Mouse (Mus musculus) testis, postnatal 10 days (tissue): ENCODE results near the gene Cux1.

Source experiments
- DNase-seq: peaks from one replicate; pipeline ENCODE4 v3.0.0; 2021; ENCODE audit warnings: low spot score

The Cux1 gene

DNA sequence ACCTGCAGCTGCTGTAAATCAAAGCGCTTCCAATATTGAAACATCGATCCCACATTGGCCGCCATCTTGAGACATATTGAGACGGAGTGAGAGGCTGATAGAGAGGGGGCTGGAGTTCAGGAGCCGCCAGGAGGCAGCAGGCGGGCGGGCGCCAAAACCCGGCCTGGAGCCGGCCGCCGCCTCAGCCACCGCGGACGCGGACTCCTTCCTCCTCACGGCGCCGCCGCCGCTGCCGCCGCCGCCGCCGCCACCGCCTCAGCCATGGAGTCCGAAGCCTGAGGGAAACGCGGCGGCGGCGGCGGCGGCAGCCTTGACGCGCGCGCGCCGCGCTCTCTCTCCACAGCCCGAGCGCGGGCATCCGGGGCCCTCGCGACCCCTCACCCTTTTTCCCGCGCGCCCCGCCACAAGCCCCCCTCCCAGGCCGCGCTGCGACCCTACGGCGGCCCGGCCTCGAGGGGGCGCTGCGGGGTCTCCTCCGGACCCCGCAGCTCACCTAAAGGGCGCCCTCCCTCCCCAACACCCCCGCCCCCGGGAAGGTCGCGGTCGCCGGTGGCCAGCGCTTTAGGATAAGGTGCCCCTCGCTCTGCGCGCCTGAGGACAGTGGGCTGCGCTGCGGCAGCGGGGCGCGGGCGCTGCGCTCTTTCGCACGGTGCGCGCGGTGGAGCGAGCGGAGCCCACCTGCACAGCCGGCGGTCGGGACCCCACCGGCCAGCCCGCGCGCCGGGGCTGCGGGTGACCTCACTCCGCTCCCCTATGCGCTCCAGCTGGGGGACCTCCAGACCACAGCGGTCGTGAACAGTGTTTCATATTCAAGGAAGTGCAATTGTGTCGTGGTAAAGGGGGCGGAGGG, at the start of gene Cux1:
Gene Cux1, minus strand, starts transcription at position 315 of the 850 bp plus-strand sequence.
- peak; percentile 88 for DNase-seq

DNA sequence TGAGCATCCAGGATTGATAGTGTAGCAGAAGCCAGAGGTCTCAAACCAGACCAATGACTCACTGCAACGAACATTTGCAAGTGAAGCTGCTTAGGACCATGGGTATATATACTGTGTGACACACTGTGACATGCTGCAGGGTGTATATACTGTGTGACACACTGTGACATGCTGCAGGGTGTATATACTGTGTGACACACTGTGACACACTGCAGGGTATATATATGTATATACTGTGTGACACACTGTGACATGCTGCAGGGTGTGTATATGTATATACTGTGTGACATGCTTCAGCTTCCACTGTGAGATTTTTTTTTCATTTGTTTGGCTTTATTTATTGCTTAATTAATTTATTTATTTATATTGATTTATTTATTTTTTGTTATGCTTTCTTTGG, 45.1 kb upstream of the Cux1 start:
- no peak for DNase-seq

DNA sequence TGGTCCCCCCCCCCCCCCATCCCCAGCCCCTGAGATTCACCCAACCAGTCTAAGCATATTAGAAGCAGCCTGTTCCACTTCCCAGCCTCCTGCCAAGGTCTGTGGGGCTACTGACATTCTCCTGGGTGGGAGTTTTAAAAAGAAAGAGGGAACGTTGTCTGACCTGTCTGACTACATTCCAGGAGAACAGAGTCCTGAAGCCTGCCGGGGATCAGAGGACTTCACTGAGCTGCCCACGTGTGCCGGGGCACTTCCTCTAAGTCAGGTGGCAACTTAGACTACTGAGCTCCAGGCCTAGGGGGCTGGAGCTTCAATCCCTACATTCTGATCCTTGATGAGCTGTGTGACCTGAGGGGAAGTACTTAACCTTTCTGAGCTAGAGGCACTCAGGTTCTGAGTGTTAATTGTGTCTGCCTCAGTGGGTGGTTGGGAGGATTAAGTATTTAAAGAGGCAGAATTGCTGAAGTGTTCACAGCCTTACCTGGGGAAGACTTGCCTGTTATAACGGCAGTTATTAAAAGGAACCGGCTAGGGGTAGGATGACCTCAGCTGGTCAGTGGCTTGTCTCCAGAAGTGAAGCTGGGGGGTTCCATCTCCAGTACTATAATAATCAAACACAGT, 41.6 kb upstream of the Cux1 start:
- no peak for DNase-seq

DNA sequence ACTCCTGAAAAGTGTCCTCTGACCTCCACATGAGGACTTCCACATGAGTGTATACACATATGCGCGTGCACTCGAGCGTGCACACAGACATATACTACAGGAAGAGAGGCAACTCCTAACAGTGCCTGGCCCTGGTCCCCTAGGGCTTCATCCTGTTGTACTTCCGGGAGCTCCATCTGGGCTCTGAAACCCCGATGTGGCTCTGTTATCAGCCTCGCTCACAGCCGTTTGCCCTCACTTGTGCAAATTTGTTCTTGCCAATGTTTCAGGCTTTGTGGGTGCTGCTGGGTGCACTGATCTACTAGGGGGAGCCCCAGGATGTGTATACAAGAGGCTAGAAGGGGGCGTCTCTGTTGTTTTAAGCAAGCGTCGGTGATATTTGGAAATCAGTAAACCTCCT, 37.9 kb upstream of the Cux1 start:
- DNase-seq, result no peak

DNA sequence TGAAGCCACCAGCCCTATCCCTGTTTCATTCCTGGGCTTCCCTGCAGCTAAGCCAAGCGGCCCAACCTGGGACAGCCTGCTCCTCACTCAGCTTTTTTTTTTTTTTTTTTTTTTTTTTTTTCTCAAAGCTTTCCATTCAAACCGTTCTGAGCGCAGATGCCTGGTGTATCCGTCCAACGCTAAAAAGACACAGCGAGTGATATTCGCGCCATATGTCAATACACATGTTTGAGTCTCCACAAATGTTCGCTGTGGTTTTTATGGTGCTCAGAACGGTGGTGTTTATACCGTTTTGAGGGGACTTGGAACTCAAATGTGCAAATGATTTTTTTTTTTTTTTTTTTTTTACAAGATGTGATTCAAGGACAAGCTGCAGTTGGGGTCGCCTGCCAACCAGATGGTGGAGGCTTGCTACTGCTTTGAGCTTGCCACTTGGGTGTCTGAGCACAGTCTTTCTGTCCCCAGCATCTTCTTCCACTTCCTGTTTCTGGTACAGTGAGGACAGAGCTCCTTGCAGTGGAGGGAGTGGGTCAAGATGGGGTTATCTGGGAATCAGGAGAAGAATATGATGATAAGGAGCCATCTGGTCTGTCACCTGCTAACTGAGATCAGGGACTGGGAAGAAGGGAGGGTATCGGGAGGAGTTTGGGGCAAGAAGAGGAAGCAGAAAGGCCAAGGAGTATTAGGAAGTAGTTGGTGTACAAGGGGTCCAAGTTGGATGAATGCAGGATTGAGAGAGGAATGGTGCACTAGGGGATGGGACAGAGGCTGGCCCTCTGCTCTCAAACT, 36.1 kb upstream of the Cux1 start:
- DNase-seq, result no peak

DNA sequence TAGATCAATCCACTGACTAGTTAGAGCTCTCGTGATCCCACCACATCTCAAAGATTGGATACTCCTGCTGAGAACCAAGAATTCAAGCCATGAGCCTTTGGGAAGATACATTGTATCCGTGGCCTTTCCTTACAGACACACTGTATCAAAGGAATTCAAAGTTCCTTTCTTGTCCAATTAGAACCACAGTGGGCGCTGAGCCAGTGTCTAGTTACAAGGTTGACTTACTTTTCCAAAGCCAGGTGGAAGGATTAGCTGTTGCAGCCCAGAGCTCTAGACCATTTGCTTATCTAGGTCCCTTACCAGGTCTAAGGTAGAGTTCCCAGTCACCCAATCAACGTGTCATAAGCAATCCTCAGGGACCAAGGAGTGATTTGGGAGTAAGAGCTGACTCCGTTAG, 33.2 kb upstream of the Cux1 start:
- peak; percentile 83 for DNase-seq

DNA sequence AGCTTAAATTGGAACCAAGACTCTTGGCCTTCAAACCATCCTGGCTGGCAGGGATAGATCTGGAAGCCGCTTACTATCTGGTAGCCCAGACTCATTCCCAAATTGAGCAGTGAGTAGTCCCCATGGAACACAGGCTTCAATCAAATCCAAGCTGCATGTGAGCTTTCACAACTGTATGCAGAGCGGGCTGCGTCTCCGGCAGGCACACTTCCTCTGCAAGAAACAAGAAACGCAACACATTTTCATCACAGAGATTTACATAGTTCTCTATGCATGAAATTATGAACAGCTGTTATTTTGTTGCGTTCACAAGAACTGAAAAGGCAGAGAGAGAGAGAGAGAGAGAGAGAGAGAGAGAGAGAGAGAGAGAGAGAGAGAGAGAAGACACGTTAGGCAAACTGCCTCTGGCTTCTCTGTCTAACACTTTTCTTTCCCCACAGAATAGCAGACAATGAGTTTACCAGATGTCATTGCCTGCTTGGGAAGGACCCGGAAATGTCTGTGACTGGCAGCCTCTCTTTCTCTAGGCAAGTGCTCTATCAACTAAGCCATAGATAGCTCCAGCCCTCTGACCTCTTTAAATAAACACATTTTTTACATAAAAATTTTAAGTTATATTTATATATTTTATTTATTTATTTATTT, 27.7 kb upstream of the Cux1 start:
- no peak for DNase-seq

DNA sequence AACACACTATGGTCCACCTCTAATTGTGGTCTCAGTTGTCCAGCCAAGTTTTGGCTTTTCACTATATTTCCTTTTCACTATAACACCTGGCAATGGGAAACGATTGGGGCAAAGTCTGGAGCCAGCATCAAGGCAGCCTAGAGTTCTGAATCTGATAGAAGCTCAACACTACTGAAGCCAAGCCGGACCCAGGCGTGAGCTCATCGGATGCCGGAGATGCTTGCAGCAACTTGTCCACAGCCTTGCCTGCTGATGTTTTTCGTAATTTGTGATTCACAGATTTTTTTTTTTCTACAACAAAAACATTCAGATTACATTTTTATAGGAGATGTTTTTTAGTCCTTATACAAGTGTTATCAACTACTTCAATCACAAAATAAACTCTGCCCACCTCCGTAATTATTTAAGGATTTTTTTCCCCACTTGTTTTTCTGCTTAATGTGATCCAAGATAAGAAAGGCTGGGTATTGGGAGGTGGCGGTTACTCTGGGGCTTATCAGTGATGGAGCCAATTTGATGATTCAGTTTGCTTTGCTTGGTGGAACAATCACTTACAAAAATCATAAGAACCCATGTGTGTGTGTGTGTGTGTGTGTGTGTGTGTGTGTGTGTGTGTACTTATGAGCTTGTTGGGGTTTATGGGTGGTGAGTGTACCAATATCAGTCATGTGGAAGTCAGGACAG, 24.7 kb upstream of the Cux1 start:
- DNase-seq, result no peak

DNA sequence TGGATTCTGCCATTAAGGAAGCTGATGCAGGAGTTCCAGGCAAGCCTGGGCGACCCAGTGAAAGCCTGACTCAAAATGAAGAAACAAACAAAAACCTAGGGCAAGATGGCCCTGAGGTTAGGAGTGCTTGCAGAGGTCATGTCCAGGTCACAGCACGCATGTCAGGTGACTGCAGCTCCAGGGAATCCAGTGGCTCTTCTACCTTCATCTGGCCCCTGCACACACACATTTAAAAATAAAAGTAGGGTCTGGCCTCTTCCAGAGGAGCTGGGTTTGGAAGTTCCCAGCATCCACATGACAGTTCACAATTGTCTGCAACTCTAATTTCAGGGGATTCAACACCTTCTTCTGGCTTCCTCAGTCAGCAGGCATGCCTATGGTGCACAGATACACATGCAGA, 21.7 kb upstream of the Cux1 start:
- DNase-seq, result no peak

DNA sequence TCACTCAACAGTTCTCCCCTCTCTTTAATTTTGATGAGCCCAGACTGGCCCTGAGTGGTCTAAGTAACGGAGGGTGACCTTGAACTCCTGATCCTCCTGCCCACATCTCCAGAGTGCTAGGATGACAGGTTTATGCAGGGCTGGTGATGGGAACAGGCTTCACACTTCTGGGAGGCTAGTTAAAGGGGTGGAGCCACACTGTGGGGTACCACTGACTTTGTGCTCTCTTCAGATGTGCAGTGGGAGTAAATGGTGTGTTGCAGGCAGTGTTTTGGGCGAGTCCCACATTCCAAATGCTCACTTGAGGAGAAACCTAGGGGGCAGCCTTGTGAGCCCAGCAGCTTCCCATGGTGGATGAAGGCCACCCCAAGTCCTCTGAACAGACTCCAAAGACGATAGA, 21.2 kb upstream of the Cux1 start:
- no peak for DNase-seq

DNA sequence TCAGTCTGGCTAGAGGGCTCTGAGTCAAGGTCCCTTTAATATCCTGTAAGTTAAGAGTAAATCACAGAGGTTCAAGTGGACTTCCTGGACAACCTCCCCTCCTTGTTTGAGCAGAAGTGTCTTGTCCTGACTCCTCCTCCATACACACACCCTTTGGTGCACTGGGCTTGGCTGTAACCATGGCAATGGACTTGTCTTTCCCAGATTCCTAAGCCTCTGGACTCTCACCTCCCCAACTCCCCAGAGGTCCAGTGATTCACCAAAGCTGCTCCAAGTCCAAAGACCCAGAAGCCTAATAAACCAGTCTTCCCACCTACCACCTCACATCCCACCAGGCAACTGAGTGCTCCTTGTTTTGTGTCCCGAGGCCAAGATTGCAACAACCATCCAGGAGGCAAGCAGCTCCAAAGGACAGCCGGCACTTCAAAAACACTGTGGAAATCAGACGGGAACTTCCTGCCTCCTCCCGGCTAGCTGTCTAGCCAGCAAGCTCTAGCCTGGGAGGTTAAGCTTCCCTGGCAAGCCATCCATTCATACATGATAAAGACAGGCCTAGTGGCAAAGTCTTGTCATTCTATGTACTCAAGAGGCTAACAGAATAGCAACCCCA, 17.5 kb upstream of the Cux1 start:
- DNase-seq, result no peak

DNA sequence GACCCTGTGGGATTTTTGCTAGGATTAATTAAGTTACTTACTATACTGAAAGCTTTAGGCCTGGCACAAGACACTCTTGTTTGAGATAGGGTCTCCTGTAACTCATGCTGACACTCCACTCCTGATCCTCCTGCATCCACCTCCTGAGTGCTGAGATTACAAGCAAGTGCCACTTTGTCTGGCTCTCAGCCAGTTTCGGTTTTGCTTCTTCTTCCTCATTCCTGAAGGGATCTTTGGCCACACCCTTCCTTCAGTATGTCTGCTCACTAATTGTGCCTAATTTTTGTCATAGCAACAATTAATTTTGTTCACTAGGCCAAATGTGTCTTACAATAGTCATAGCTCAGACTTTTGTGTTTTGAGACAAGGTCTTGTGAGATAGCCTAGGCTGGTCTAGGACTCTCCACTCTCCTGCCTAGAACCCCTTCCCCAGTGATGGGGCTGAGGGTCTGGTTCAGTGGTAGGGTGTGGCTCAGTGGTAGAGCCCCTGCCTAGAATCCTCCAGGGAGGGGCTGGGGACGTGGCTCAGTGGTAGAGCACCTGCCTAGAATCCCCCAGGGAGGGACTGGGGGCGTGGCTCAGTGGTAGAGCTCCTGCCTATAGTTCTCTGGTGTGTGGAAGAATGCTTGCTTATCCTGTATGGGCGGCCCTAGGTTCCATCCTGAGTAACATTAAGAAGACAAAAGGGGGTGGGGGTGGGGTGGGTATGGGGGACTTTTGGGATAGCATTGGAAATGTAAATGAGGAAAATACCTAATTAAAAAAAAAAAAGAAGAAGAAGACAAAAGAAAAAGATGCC, 16.6 kb upstream of the Cux1 start:
- DNase-seq, result no peak

DNA sequence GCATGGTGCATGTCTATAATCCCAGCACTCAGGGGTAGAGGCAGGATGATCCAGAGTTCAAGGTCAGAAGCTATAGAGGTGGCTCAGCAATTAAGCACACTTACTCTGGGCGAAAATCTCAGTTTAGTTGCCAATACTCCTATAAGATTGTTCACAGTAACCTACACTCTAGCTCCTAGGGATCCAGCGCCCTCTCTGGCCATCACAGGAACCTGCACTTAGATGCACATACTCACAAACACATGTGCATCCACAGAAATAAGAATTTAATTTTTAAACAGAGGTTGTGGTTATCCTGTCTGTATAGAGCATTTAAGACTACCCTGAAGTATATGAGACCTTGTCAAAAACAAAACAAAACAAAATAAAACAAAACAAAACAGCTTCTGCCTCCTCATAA, 16.0 kb upstream of the Cux1 start:
- no peak for DNase-seq

DNA sequence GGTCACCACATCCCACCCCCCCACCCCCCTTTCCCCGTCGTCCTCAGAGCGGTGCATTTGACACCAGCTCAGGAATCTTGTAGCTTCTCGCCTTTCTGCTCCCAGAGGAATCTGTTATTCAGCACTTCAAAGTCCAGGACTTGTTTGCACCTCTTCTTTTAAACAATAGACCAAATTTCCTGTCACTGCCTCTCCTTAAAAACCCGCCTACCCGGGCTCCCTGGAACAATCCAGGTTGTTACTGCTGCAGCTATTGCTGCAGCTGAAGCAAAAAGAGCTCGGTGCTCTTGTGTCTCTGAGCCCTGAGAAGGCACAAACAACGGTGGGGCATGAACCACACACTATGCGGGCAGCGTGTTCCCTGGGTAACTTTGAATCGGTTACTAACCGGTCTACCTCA, 14.9 kb upstream of the Cux1 start:
- no peak for DNase-seq

DNA sequence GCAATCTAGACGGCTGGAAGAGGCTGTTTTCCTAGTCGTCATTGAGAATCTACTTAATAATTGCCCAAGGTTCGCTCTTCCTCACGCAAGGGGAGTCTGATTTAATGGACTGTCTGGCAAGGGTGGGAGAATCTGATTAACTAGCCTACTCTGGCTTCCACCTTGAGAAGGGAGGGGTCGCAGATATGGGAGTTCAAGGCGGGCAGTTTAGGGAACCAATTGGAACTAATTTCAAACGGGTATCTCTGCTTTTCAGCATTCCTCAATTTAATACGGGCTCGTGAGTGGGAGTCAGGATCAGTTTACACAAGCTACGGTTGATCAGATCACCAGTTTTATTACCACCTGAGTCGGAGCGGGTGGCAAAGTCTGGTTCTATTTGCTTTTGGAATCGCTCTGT, 14.3 kb upstream of the Cux1 start:
- no peak for DNase-seq

DNA sequence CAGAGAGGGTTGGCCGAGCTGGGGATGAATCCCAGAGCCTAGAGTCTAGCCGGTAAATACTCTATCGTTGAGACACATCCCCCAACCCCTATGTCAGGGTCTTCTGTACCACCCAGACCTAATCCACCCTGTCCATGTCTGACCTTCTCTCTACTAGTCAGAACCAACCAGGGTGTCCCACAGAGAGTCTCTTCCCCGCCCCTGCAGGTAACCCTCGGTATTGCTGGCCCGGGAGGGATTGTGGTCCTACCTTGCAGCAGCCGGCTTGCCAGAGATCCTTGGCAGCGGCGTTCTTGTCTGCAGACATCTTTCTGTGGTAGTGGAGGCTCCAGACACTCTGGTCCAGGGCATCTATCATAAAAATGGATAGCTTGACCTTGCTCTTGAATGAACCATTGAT, 13.9 kb upstream of the Cux1 start:
- peak; percentile 76 for DNase-seq

DNA sequence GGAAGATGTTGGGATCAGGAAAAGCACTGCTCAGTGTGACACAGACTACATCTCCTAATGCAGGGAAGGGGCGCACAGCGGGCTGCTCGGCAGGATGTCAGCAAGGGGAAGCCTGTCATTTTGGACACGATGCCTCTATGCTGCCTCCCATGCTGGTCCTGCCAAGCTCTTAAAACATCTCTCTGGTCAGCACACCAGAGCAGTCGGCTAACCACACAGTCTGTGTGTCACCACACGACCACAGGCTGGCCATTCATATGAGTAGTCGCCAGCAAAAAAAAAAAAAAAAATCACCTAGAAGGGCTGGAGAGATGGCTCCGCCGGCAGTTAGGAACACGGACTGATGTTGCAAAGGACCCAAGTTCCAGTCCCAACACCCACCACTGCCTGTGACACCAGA, 10.9 kb upstream of the Cux1 start:
- no peak for DNase-seq

DNA sequence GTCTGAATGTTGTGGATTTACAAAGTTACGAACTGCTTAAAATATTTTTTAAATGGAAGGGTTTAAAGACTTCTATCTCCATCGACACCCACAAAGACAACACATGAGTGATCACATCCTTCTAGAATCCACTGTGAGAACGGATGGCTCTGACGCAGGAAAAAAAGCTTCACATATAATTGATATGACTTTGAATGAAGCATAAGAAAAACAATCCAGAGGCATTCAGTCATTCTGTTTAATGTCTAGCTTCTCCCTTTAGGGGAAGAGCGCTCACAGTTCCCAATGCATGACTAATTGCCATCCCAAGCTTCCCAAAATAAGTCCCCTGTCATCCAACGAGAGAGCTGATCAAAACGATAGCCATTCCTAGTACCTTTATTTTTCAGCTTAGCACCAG, 2.9 kb upstream of the Cux1 start:
- DNase-seq, result no peak

DNA sequence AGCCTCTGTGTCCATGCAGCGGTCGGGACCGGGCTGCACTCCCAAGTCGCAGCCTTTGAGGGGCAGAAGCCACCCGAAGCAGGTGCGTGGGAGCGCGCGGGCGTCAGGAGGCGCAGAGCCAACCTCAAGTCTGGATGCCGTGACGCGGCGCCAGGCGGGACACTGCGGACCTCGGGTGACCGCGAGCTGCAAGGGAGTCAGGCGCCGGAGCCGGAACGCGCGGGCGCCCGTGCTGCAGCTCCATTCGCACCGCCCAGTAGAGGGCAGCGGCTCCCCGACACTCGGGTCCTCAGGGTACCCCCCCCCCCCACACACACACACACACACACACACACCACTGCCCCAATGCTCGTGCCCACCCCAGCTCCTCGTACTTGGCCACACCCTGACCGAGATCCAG, 1.5 kb upstream of the Cux1 start:
- peak; percentile 85 for DNase-seq

DNA sequence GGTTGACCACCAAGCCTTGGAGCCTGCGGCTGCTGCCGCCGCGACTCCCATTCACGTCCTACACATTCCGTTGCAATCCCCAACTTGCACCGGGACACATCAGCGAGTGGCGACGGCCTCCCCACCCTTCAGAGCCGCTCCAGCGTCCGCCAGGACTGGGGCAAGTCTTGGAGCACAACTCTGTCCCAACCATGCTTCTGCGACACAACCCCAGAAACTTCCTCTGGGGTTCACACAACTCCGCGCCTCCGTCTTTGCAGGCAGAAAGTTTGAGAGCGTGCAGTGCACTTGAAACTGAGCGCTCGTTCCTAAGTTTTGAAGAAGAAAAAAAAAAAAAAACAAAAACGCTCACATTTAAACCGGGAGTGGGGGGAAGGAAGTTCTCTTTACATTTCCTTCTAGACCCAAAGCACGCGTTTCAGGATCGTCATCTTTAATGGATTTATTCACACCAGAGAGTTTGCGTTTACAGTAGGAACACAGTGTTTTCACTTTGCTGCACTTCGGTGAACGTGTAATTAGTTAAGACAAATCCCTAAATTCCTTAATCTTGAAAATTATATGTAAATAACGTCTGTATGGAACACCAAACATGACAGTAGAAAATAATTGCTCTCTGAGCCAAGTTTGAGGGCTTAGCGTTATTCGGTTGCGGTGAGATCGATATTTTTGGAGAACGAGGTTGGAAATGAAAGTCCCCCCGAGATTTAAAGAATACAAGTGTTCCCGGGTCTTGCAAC, 906 bp upstream of the Cux1 start:
- DNase-seq, result peak; percentile 57
